Mouse (Mus musculus) lung, embryonic 15.5 days (tissue): Measurements from ENCODE around the gene Creb5. TPM values are rescaled to one million over a fixed set of nuclear protein-coding genes. Genes with fewer than 3 reads are reported as not detected.

ENCODE experiments used
- ATAC-seq: fragments of 200-750 bp; cut with Nextera tagmentation; 2 replicates; pipeline ENCODE4 v1.8.0; 2017; ENCODE audit warnings: moderate number of reproducible peaks, borderline replicate concordance; ENCODE audit not compliant: low FRiP score, low TSS enrichment; ENCODE audit errors: extremely low read depth
- H3K27ac ChIP-seq: fragments of 300-500 bp; sonication (generic); 2 replicates; pipeline ENCODE4 v1.5.1; 2015; ENCODE audit warnings: moderate library complexity, mild to moderate bottlenecking, inconsistent platforms
- H3K27me3 ChIP-seq: fragments of 300-500 bp; sonication (generic); 2 replicates; pipeline ENCODE4 v1.6.1; 2015; ENCODE audit warnings: inconsistent platforms
- H3K36me3 ChIP-seq: fragments of 300-500 bp; sonication (generic); 2 replicates; pipeline ENCODE4 v1.6.1; 2015; ENCODE audit warnings: inconsistent platforms
- H3K4me1 ChIP-seq: fragments of 300-500 bp; sonication (generic); 2 replicates; pipeline ENCODE4 v1.6.1; 2015; ENCODE audit warnings: inconsistent platforms
- H3K4me2 ChIP-seq: fragments of 300-500 bp; sonication (generic); 2 replicates; pipeline ENCODE4 v1.6.1; 2015; ENCODE audit warnings: inconsistent platforms, mild to moderate bottlenecking, moderate library complexity
- H3K4me3 ChIP-seq: fragments of 300-500 bp; sonication (generic); 2 replicates; pipeline ENCODE4 v1.5.1; 2015; ENCODE audit warnings: mild to moderate bottlenecking, inconsistent platforms
- H3K9ac ChIP-seq: fragments of 300-500 bp; sonication (generic); 2 replicates; pipeline ENCODE4 v1.6.1; 2015; ENCODE audit warnings: inconsistent platforms
- H3K9me3 ChIP-seq: fragments of 300-500 bp; sonication (generic); 2 replicates; pipeline ENCODE4 v1.6.1; 2016; ENCODE audit warnings: inconsistent platforms
- WGBS: fragments of 180-500 bp; shearing (Covaris S2); methylation state at CpG from one replicate; pipeline ENCODE4 v1.1.7; 2015; 5-methylcytosine and 5-hydroxymethylcytosine counted together
- polyA plus RNA-seq: library from polyadenylated mRNA; unstranded; fragments of >200 nt; fragmentation: Nextera tagmentation; extraction: Ambion mirVana; gene quantifications from 2 replicates; pipeline ENCODE4 v1.2.1, GENCODE M21; 2015

Creb5 gene
- polyA plus RNA-seq, 1 experiment from 2014 or later: 5.8 TPM

GRCm38 (mm10) chr6:53449437-53450173 lies 162.5 kb downstream of the Creb5 start:
- 0 out of 2 replicates have a peak, but pooled peaks have one; percentile 72 for ATAC-seq
- no peaks in the 10 kb centered on the region for H3K9me3 ChIP-seq
- no peaks in the 10 kb centered on the region for H3K36me3 ChIP-seq
- no peak overlapping the region for H3K4me3 ChIP-seq
- no peak overlapping the region for H3K9ac ChIP-seq
- H3K4me2 ChIP-seq: peak overlapping the region; percentile 34; the same call in 1 of the 2 replicates
- 33% methylated on average over 9 of the region's 9 CpGs for WGBS
- no peaks in the 10 kb centered on the region for H3K27me3 ChIP-seq
- H3K4me1 ChIP-seq: peaks cover 38% of the 10 kb centered on the region
- H3K27ac ChIP-seq: peak overlapping the region; percentile 83

- H3K36me3 ChIP-seq: no peaks in the 10 kb centered on the region
- H3K27ac ChIP-seq: no peak overlapping the region
- H3K4me2 ChIP-seq: no peak overlapping the region
- ATAC-seq: no peak
- H3K4me3 ChIP-seq: no peak overlapping the region
- no peaks in the 10 kb centered on the region for H3K27me3 ChIP-seq
- peaks cover 38% of the 10 kb centered on the region for H3K4me1 ChIP-seq
- 23% methylated on average over 3 of the region's 3 CpGs for WGBS
- no peaks in the 10 kb centered on the region for H3K9me3 ChIP-seq
- no peak overlapping the region for H3K9ac ChIP-seq
Measured at GRCm38 (mm10) chr6:53450494-53450893, 163.4 kb downstream of the Creb5 start.

DNA sequence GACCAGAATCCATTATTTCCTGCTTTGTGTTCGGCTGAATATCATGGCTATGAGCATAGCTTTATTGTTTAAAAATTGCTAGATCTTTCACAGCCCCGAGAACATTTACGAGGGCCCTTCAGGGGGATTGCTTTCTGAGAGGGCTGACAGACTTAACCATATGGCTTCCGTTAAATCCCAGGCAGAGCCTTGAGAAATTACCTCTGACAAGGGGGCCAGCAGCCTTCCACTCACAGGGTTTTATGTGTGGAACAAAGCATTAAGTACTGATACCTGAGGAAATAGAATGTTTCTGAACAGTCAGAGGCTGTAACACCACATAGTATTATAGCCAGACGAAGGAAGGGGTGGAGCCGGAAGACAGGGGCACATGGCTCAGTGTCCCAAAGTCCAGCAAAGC lies 165.2 kb downstream of the Creb5 start:
- Histone ChIP-seq H3K36me3 (no peaks in the 10 kb centered on the region), H3K4me1 (peaks cover 38% of the 10 kb centered on the region), H3K9me3 (no peaks in the 10 kb centered on the region), H3K4me3 (no peak overlapping the region), H3K9ac (no peak overlapping the region), H3K27me3 (no peaks in the 10 kb centered on the region), H3K4me2 (0 out of 2 replicates have a peak overlapping the region, but pooled peaks have one; percentile 1), H3K27ac (no peak overlapping the region)
- no peak for ATAC-seq
- WGBS: 26% methylated on average over 6 of the region's 6 CpGs

GRCm38 (mm10) chr6:53455442-53455841 lies 168.4 kb downstream of the Creb5 start:
- H3K4me2 ChIP-seq: no peak overlapping the region
- WGBS: 59% methylated on average over 4 of the region's 4 CpGs
- H3K9ac ChIP-seq: no peak overlapping the region
- H3K36me3 ChIP-seq: no peaks in the 10 kb centered on the region
- no peak overlapping the region for H3K4me3 ChIP-seq
- H3K9me3 ChIP-seq: no peaks in the 10 kb centered on the region
- ATAC-seq: no peak
- H3K4me1 ChIP-seq: peaks cover 15% of the 10 kb centered on the region
- no peak overlapping the region for H3K27ac ChIP-seq
- H3K27me3 ChIP-seq: no peaks in the 10 kb centered on the region

GRCm38 (mm10) chr6:53456111-53456510 lies 169.0 kb downstream of the Creb5 start:
- no peak for ATAC-seq
- H3K9ac ChIP-seq: no peak overlapping the region
- 92% methylated on average over 5 of the region's 5 CpGs for WGBS
- H3K9me3 ChIP-seq: no peaks in the 10 kb centered on the region
- no peak overlapping the region for H3K4me2 ChIP-seq
- H3K27ac ChIP-seq: no peak overlapping the region
- no peak overlapping the region for H3K4me3 ChIP-seq
- no peaks in the 10 kb centered on the region for H3K36me3 ChIP-seq
- H3K4me1 ChIP-seq: peaks cover 13% of the 10 kb centered on the region
- no peaks in the 10 kb centered on the region for H3K27me3 ChIP-seq

DNA sequence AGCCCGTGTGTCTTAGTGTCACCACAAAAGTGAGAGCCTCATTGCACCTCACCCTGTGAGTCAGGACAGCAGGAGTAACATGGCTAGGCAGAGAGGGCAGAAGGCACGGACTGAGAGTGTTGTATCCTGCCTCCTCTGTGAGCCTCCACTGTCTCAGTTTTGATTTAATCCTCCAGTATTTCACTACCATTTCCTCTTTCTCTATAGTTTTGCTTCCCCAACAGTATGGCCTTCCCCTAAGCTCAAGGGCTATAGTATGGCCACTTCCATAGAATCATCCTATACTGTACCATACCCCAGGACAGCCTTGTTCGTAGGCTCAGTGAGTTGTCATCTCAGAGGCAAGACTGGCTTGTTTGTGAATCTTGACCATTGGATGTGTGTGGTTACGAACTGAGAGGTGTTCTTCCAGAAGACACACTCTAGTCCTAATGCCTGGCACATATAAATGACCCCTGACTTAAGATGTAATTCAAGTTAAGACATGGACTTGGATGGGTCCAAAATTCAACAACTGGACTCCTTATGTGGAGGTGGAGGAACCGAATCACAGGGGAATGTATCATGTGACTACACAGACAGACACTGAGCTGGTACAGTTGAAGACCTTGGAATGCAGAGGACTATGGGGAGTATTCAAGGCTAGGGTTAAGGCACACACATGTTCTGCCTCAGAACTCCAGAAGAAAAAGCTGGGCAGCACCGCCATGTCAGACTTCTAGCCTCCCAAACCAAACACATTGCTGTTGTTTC lies 173.1 kb downstream of the Creb5 start:
- Histone ChIP-seq H3K9ac (no peak overlapping the region), H3K4me1 (peaks cover 7% of the 10 kb centered on the region; the same call in 1 of the 2 replicates), H3K9me3 (no peaks in the 10 kb centered on the region), H3K4me2 (no peak overlapping the region), H3K27ac (no peak overlapping the region), H3K27me3 (no peaks in the 10 kb centered on the region), H3K36me3 (no peaks in the 10 kb centered on the region), H3K4me3 (no peak overlapping the region)
- no peak for ATAC-seq
- 83% methylated on average over 6 of the region's 6 CpGs for WGBS

DNA sequence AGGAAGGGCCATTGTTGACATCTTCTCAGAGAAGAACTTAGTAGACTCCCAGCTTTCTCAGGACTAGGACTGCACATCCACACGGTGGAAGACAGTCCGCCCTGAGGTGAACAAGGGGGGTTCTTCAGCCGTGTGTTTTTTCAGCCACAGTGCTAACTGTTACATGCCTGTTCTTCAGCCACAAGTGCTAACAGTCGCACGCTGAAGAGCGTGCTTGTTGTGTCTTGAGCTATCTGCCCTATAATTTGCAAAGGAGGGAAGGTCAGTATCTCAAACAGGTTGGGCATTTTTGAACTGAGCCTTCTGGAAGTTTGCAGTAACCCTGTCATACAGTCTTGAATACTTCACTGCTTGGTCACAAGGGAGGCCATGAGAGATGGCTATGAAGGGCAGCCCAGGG lies 174.0 kb downstream of the Creb5 start:
- no peak overlapping the region for H3K4me2 ChIP-seq
- H3K9me3 ChIP-seq: no peaks in the 10 kb centered on the region
- no peak overlapping the region for H3K4me3 ChIP-seq
- no peaks in the 10 kb centered on the region for H3K27me3 ChIP-seq
- ATAC-seq: no peak
- H3K27ac ChIP-seq: no peak overlapping the region
- H3K36me3 ChIP-seq: no peaks in the 10 kb centered on the region
- WGBS: 81% methylated on average over 6 of the region's 6 CpGs
- H3K4me1 ChIP-seq: peaks cover 7% of the 10 kb centered on the region; the same call in 1 of the 2 replicates
- H3K9ac ChIP-seq: no peak overlapping the region

DNA sequence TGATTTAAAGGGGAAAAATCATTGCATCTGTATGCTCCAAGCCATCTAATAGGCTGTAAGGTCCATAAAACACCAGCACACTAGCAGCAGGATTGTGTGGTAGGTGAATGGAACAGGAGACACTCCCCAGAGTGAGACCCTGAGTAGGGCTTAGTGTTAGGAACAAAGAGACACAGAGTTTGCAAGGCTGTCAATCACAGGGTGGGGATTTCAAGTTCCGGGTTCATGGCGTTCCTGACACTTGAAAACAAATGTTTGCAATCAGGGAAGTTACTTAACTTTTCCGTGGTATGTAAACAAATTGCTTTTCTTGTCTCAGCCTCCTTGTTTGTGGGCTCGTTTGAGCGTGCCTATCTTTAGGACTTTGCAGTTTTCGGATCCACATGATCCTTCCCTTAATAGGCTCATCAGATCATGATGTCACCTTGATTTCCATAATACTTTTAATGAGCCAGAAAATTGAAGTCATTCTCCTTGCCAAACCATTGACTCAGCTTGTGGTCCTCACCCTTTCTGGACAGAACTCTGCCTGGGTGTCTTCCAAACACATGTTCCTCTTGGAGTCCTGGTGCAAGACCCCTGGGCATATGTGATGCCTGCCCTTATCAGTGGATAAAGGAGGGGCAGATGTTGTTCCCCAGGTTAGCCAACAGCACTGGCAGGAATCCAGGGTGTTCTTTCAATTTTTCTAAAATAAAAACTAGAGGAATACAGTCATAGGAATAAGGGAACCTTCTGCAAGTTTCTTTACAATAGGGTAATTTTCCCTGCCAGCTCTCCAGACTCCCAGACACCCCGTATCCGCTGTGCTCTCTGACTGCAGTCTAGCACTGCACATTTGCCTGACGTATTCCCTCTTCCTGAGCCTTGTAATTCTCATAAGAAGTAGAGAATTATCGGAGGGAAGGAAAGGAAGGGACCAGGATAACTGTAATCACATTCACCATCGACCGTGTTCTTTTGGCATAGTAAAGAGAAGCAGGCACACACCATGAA lies 175.0 kb downstream of the Creb5 start:
- Histone ChIP-seq H3K27me3 (no peaks in the 10 kb centered on the region), H3K9me3 (no peaks in the 10 kb centered on the region), H3K4me2 (no peak overlapping the region), H3K27ac (no peak overlapping the region), H3K36me3 (no peaks in the 10 kb centered on the region), H3K4me3 (no peak overlapping the region), H3K9ac (no peak overlapping the region), H3K4me1 (peaks cover 7% of the 10 kb centered on the region; the same call in 1 of the 2 replicates)
- no peak for ATAC-seq
- 52% methylated on average over 12 of the region's 12 CpGs for WGBS

GRCm38 (mm10) chr6:53462802-53463201 lies 175.7 kb downstream of the Creb5 start:
- peaks cover 7% of the 10 kb centered on the region; the same call in 1 of the 2 replicates for H3K4me1 ChIP-seq

DNA sequence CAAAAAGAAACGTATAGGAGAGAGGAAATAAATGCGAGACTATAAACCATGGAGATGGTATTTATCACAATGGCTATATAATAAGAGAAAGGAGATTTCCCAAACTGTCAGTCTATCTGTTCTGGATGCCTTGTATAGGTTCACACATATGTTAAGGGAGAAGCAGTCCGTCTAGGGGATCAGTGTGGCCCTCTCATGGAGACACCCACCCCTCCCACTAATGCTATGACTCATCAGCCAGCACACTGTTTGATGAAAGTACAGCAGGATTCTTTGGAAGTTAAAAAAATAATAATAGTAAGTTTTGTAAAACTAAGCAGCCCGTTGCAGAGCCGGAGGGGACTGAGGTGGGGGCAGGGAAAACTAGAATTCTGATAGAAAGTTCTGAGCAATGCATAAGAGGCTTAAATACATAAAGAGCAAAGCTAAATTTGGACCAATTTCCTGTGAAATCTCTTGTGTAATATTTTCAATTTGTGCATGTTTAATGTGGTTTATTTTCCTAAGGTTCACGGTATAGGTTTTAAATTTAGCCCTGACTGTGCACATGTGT lies 176.3 kb downstream of the Creb5 start:
- Histone ChIP-seq H3K27me3 (no peaks in the 10 kb centered on the region), H3K36me3 (no peaks in the 10 kb centered on the region), H3K4me1 (peaks cover 7% of the 10 kb centered on the region; the same call in 1 of the 2 replicates), H3K27ac (no peak overlapping the region), H3K9ac (no peak overlapping the region), H3K4me2 (no peak overlapping the region), H3K9me3 (no peaks in the 10 kb centered on the region), H3K4me3 (no peak overlapping the region)
- ATAC-seq: no peak
- WGBS: 54% methylated on average over 6 of the region's 6 CpGs

More at GRCm38 (mm10) chr6:53462802-53463201, 175.7 kb downstream of the Creb5 start:
- no peak overlapping the region for H3K9ac ChIP-seq
- no peak for ATAC-seq
- H3K27ac ChIP-seq: no peak overlapping the region
- no peaks in the 10 kb centered on the region for H3K27me3 ChIP-seq
- no peaks in the 10 kb centered on the region for H3K36me3 ChIP-seq
- H3K4me3 ChIP-seq: no peak overlapping the region
- H3K9me3 ChIP-seq: no peaks in the 10 kb centered on the region
- no peak overlapping the region for H3K4me2 ChIP-seq
- WGBS: 64% methylated on average over 7 of the region's 7 CpGs

GRCm38 (mm10) chr6:53469204-53469603 lies 182.1 kb downstream of the Creb5 start:
- no peak overlapping the region for H3K9ac ChIP-seq
- H3K9me3 ChIP-seq: no peaks in the 10 kb centered on the region
- WGBS: 56% methylated on average over 4 of the region's 4 CpGs
- no peaks in the 10 kb centered on the region for H3K36me3 ChIP-seq
- peaks cover 18% of the 10 kb centered on the region for H3K4me1 ChIP-seq
- no peak for ATAC-seq
- no peak overlapping the region for H3K27ac ChIP-seq
- H3K27me3 ChIP-seq: no peaks in the 10 kb centered on the region
- no peak overlapping the region for H3K4me3 ChIP-seq
- no peak overlapping the region for H3K4me2 ChIP-seq
